Mouse (Mus musculus) lung, postnatal 4 days (tissue): ENCODE results near the gene Batf3.
A peak's percentile ranks its signal among the peaks of the same experiment; 100 is the strongest.

Experiments used
- DNase-seq, 2 experiments: peaks; one replicate each; pipeline ENCODE4 v3.0.0; 2021

The Batf3 gene

DNA sequence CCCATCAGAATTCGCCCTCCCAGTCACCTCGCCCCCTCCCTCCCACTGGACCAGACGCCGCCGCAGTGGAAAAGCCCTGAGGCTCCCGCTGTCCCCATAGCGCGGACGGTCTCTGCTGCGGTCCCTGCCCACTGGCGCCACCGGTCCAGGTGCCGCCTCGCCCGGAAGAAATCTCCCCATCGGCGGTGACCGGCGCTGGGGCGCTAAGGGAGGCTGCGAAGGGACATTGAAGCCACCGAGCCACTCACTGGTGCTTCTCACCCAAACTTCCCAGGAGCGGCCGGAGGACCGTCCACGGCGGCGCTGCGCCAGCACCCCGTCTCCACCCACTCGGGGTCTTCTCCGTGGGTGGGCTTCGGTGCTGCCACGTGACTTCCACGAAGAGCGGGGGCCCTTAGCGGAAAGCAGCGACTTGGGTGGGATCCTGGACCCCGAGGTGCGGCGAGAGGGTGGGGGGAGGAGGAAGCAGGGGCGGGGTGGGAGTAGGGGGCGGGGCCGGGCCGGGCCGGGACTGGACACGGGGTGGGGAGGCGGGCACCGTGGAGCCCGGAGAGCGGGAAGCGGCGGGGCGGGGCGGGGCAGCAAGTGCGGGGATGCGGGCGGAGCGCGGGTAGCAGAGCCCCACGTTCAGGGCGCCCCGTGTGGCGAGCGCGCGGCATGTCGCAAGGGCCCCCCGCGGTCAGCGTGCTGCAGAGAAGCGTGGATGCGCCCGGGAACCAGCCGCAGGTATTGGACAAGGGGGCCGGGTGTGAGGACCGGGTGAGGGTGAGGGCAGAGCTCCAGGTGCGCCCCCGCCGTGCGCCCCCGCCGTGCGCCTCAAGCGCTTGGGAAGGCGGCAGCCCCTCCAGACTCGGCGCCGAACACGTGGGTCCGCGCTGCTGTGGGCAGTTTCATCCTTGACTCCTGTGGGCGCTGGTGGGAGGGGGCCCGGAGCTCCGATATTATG lies at the start of gene Batf3:
TSS of gene Batf3 (plus strand) at position 46 of the 946 bp plus-strand sequence.
- peak; percentile 67 to 72 for DNase-seq

DNA sequence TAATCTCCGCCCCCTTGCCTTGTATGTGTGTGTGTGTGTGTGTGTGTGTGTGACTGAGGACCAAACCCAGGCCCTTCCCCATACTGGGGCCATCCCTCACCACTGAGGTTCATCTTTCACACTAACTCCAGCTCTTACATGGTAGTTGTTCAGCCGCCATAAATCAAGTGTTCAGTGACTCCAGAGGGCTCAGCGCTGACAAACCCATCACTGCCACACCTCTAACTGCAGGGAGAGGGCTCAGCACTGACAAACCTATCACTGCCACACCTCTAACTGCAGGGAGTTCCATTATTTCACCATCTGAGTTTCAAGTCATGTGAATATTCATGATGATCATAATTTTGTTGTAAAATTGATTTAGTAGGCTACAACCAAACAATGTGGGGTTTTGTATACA lies 44.1 kb upstream of the Batf3 start:
- DNase-seq: no peak

DNA sequence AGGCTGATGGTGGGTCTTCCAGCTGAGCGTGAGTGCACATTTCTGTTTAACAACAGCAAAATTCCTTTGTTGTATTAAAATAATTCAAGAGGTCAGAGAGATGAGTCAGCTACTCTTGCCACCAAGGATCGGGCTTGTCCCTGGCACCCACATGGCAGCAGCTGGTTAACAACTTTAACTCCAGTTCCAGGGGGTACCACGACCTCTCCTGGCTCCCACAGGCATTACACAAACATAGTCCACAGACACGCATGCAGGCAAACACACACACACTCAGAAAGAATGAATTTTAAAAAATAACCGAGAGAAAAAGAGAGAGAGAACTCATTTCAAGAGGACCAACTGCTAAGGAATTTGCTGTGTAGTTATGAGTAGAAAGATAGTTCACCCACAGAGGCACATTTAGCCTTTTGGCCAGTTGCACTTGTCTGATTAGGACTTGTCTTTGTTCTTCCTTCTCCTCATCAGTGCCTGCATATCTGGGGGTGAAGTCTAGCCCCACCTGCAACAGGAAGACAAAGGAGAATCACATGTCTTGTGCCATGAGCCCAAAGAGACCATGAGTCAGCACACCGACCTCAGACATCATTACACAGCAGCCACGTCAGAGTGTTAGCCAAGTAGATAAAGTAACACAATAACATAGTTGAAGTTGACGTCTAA lies 42.6 kb upstream of the Batf3 start:
- no peak for DNase-seq

DNA sequence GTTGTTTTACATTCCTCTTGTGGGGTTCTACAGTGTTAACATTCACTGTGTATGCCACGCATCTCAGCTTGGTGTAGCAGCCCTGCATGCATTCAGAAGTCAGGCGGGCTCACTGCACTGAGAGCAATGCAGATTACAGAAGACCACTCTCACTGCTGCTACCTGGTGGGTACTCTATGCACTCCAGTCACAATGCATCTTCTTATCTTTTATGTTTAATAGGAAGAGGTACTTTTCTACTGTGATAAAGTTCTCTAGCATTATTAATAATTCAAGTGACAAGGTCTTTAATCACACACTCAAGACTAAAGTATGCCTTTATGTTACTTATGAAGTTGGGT lies 42.1 kb upstream of the Batf3 start:
- no peak for DNase-seq

DNA sequence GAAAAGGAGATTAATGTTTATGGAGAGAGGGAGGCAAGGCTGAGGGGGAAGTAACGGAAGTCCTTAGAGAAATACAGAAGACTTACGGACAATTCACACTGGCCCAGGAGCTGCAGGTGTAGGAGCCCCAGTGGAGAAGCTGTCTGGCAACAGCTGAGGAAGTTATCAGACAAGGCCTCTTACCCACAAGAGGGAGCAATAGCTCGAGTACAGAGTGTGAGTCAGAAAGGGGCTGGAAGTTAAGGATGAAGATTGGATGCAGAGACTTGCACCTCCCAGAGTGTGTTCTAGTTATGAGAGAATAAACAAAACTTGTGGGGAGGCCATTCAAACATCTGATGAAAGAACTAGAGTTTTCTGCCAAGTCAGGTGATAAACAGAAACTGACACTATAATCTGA lies 40.2 kb upstream of the Batf3 start:
- no peak for DNase-seq

DNA sequence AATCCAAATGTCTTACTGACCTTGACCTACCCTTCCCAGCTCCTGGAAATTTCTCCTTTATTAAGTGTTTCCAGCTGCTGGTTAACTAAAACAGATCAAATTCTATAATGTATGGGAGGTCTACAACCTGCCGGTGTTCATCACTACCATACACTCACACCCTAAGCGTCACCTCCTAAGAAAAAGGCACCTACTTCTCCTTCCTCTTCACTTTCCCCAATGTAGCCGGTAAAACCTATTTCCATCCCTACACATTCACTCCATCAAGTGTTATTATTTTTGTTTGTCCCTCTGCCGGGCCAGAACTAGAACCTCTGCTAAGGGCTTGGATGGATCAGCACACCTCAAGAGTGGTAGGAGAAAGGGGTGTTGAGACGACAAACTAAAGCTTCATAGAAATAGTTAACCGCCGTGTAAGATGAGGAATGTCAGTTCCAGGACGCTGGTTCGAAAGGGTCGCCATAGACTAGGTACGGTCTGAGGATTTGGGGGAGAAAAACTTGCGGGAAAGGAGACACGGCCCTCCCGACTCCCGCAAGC lies 35.3 kb upstream of the Batf3 start:
- no peak for DNase-seq

DNA sequence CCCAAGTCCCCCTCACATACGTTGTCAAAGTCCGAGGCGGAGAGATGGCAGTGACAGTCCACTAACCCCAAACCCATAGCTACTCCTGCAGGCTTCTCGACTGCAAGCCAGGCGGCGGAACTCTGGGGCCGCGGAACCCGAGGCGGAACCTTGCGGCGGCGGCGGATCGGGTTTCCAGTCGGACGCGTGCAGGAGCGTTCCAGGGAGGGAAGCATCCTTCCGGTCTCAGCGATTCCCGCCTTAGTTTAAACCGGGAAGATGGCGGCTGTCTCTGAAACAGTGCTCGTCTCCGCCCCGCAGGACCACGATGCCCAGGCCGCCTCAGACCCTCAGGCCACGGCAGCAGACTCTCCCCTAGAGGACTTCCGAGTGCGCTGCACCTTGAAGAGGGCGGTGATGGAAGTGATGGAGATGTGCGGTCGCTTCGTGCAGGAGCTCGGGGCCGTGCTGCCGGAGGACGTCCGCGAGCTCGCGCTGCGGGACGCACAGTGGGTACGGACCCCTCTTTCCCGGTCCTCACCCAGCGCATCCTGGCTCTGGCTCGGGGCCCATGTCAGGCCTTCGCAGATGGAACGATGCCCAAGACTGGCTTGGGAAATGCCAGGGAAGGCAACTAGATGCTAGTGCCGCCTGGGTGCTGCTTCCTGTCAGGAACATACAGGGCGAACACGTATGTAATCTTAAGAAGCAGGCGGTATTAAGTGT lies 34.7 kb upstream of the Batf3 start, which contains the start of the genes Tatdn3 and Nsl1:
TSS of gene Tatdn3 (minus strand) at position 152 of the 705 bp plus-strand sequence.
TSS of gene Nsl1 (plus strand) at position 232 of the 705 bp plus-strand sequence.
- peak; percentile 93 to 95 for DNase-seq

DNA sequence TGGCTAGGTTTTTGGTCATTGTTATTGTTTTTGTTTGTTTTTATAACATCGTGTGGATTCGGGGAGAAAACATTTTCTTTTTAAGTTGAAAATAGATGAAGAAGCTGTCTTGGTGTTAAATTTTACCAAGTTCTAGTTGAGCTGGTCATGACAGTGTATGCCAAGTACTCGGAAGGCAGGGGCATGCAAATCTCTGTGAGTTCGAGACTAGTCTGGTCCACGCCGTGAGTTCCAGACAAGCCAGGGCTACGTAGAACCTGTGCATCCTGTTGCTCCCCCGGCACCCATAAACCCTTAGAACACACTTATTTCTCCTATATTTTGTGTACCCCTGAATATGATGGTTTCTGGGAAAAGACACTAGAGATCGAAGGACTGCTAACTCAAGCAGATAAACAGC lies 33.9 kb upstream of the Batf3 start:
- no peak for DNase-seq

DNA sequence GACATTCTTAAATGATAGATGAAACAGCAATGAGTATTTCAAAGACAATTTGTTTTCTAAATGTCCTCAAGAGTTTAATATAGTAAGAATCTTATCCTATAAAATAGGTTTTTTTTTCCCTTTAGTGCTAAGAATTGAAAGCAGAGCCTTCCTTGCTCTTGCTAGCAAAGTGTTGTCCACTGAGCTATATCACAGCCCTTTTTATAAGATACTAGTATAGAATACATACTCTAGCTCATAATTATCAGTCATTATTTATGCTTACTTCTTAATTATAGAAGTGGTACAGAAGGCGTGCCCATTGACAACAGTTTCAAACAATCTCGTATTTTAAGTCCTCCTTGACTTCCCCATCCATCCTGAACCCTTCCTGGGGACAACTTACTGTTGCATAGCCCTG lies 33.1 kb upstream of the Batf3 start:
- DNase-seq: no peak

DNA sequence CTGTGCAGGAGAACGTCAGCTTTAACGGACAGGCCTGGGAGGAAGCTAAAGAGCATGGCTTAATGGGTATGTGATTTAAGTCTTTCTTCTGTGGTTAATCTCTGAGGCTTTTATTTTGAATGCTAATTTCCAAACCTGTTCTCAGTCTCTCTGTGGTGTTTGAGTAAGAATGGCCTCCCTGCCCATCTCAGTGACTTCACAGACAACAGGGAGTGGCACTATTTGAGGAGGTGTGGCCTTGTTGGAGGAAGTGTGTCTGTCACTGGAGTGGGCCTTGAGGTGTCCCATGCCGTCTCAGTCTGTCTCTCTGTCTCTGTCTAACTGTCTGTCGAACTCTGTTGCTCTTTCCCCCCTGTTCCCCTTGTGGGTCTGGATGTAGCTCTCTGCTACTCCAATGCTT lies 32.5 kb upstream of the Batf3 start:
- no peak for DNase-seq

DNA sequence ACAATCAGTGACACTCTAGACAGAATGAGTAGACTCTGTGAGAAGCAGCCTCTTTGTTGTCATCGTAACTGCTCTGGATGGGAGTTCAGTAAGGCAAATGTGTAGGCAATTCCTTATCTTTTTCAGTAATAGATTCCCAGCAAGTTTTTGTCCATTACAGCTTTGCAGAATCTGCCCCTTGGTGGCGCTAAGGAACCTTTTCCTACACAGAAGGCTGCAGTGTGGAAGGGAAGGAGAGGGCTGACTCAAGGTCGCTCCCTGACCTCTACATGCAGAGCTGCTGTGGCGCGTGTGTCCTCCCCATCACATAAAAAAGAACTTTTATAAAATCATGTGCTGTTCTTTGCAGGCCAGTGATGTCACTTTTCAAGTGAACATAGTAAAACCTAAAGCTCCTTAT lies 29.3 kb upstream of the Batf3 start:
- no peak for DNase-seq

DNA sequence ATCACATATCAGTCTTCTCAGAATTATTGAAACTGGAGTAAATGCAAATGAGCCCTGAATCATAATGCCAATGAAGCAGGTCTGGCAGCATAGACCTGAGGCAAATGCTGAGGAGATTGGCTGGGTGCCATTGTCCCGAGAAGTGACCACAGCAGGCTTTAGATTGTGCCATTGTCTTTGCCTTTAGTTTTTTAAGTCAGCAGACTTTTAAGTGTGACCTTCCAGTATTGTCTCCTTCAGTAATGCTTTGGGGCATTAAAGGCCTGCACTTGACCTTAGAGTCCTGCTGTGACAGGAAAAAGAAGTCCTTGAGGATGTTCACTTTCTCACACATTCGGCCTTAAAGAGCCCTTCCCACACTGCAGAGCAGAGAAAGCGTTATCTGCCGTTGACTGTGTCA lies 27.4 kb upstream of the Batf3 start:
- no peak for DNase-seq

DNA sequence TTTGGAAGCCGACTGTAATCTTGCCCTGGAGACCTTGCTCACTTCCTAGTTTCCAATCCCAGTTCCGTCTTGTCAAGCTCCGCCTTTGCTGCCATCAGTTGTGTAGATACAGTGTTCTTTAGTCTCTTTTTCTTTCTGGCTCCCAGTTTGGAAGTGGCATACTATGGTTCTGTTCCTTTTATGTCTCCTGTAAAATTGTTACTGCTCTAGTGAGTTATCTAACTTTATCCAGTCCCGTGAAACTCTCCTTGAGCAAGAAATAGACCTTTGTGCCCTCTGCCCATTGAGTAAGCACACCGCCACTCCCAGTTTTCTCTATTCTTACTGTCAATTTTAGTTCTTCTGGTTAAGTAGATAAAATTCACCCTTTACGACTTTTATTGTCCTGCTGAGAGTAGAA lies 26.0 kb upstream of the Batf3 start:
- DNase-seq: no peak

DNA sequence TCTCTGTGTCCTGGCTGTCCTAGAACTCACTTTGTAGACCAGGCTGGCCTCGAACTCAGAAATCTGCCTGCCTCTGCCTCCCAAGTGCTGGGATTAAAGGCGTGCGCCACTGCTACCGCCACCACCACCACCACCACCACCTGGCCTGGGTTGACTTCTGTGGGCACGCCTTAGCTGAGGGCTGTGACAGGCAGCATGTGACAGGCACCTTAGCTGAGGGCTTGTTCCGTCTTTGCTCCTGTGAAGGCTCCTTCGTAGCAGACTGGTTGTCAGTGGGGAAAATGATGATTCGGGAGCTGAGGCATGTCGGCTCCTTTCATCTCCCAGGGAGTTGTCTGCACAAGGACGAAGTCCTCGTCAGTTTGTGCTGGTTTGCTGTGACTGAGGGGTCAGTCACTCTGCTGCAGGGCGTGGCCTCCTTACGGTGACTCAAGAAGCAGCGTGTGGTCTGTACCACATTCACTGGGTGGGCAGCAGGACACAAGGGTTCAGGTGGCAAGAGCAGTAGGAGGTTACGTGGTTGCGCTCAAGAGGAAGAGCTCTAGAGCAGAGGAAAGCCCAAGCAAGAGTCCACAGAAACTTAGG lies 25.2 kb upstream of the Batf3 start:
- DNase-seq: no peak

DNA sequence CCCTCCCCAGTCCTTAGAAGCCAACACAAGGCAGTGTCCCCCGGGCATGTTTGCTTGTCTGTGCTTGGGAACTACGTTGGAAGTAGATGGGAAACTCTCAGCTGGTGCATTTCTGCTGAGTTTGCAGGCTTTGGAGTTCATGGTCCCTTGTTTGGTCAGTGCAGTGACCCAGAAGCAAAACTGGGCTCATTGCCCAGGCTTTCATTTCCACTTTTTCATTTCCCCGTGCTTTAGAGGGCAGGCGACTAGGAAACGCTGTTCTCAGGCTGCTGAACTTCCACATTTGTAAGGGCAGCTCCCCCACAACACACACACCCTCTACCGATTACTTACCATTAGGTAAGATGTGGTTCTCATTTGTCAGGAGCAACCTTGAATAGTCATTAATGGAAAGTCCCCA lies 24.6 kb upstream of the Batf3 start:
- DNase-seq: peak; percentile 64 to 67

DNA sequence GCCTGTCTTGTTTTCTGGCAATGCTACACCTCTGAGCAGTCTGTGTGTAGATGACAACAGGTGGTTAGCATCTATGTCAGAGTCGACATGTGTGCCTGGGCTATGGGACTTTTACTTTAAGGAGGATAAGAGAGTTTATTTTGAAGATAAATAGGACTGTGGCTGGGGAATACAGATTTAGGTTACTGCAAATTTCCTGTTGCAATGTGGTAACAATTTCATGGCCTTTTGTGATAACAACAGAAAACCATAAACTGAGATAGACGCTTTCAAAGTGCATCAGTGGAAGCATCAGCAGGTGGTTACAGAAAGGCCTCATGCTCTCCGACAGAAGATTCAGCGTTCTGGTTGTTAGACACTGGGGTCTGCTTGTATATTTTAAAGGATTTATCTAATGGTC lies 24.2 kb upstream of the Batf3 start:
- no peak for DNase-seq

DNA sequence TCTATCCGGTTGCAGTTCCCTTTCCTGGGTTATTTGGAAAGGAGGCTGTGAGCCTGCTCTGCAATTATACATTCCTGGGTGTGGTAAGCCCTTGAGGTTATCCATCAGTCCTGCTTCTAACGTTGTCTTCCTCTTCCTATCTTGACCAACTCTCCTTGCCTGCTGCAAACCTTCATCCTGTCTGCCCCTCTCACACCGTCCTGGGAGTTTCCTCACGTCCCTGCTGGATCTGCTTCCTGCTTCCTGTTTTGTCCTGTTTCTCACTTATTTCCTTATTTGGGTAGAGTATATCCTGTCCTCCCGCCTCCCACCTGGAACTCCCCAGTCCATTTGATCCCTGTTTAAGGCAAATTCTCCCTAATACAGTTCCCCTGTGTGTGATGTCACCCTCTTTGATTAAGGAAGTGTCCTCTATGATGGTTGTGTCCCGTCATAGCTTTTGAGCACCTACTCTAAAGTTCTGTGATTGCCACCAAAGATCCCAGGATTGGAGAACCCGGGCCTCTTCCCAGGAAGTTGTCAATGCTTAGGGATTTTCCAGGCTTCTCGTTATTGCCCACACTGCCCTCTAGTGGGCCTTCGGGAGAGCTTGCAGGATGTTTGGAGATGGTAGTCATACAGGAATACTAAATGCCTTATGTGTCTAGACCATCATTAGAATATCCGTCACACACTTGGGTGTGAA lies 22.3 kb upstream of the Batf3 start:
- peak; percentile 55 to 72 for DNase-seq

DNA sequence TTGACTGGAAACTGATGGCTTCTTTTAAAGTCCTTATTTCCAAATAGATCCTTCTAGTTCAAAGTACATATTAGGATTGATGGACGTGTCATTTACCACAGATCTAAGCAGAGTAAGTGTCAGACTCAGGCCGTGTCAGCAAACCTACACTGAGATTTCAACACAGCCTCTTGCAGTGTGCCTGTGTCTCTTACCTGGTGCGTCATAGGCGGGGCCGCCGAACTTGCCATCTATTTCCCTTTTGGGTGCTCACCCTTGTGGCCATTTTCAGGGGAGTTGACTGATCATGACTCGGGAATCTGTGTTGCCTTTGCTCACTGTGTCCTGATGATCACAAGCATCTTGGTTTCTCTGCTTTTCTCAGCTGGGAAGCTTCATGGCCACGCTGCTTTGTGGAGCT lies 14.4 kb upstream of the Batf3 start:
- no peak for DNase-seq

DNA sequence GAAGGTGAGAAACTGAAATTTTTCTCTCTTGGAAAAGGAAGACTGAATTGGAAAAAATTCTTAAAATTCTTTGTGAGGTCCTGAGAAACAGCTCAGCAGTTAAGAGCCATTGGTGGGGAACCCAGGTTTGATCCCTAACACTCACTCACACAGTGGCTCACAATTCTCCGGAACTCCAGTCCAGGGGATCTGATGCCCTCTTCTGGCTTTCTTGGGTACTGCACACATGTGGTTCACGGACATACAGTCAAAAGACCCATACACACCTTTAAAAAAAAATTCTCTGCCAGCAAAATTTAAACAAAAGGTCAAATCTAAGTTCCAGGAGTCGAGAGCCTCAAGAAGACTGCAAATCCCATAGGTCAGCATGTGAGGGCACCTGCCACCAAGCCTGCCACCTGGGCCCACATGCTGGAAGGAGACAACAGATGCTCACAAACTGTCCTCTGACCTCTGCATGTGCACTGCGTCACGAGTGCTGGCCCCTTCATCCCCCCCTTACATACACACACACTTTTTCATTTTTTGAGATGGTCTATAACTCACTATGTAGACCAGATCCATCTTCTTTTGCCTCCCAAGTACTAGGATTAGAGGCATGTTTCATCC lies 12.6 kb upstream of the Batf3 start:
- peak in 1 of 2 experiments; percentile 72 for DNase-seq

DNA sequence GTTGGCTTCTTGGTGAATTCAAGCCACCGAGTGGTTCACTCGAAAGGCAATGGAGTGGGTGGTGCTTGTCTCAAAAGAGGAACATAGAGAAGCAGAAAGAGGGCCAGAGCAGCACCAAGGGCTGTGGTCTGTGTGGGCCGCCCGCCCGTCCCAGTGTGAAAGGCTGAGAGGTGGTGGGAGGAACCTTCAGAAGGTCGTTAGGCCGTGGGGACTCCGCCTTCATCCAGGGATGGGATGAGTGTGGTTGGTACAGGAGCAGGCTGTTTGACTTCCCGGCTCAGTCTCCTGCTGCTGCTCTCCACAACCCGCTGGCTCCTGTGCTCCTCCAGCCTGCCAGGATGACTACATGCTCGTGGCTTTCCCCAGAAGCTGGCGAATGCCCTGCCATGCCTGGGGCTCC lies 12.1 kb upstream of the Batf3 start:
- peak; percentile 34 to 46 for DNase-seq

DNA sequence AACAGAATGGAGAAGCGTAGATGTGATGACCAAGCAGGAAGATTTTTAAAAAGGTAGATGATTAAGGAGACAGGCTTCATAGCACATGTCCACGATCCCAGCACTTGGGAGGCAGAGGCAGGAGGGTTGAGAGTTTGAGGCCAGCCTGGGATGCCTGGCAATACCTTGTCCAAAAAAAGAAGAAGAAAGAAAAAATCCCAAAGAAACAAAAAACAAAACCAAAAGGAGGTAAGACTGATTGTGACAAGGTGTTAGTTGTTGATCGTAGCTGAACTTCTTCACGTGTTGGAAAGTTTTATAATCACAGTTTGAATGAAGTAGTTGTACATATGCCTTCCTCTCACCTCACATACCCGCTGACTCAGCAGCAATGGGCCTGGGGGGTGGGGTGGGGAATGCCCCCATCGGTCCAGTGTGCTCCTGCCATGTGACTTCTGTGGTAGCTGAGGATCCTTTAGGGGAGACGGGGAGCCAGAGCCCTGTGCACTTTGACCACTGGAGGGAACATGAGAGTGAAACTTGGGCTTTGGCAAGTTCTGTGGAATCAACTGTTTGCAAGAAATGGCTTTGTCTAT lies 11.3 kb upstream of the Batf3 start:
- DNase-seq: no peak

DNA sequence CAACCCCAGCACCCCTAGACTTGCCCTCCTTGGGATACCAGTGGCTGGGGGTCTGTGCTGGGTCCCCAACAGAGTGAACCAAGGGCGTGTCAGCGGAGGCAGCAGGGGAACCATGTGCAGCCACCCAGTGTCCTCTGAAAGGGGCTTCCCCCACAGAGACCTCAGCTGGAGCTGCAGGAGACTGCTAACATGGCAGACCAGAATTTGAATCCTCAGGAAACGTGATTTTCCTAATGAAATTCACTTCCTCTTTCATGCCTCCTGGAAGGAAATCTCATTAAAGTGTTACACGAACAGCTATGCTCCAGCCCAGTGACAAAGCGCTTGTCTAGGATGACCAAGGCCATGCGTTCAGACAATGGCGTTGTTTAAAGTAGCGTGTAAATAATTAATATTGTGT lies 10.7 kb upstream of the Batf3 start:
- no peak for DNase-seq
